ENCODE assay signal across 17 mouse cellular contexts in the genomic region with DNA sequence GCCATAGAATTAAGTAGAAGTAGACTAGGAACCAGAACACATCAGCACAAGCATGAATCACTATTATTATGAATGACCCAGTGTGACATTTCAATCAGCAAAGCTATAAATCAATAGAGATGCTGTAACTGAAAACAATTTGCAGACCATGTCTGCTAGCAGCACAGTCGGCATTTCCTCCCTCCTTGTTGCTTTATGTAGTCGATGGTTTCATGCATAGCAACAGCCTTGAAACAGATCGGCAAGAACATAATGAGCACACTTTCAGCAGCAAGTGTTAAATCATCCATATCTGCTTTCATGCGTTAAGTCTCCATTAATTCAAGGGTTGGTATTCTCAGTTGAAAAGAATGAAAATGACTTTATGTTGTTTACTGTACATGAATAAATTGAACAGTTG.
DNase-seq lines count a peak whose midpoint lies in the region; ATAC-seq and TF ChIP-seq lines count a peak whose summit lies in the region.
"Had no signal": no experiment of that assay in that cellular context is flagged by ENCODE, and none has a peak within 500 bp of the region (broad histone marks: within the 10 kb centered on the region; RNA-seq: fewer than 3 reads in every experiment).

No protein-coding gene starts in this region.

- peaks cover 10% of the 10 kb centered on the region; the same call in 1 of the 2 replicates for H3K4me1 ChIP-seq in forebrain, embryonic 15.5 days
- H3K4me1 ChIP-seq in forebrain, embryonic 12.5 days = no peaks in the 10 kb centered on the region
- no peaks in the 10 kb centered on the region for H3K4me1 ChIP-seq in midbrain, embryonic 14.5 days (ENCODE audit: control insufficient read depth, insufficient read depth, low read length)
- 0 out of 2 replicates have a peak, but pooled peaks cover 4% of the 10 kb centered on the region for H3K4me1 ChIP-seq in midbrain, embryonic 13.5 days (replicated peaks)
- no peaks in the 10 kb centered on the region for H3K4me1 ChIP-seq in heart, adult 2 months (ENCODE audit: control insufficient read depth, insufficient read depth, low read length)
- H3K4me1 ChIP-seq: lung, embryonic 15.5 days had no signal

- DNase-seq in midbrain, embryonic 14.5 days = peak; percentile 12
- peak; percentile 73 for DNase-seq in forelimb bud, embryonic 11.5 days (ENCODE audit: low read depth, low spot score)
- peak; percentile 4 for DNase-seq in retina, postnatal 1 day
- DNase-seq in heart, adult 2 months = no peak
- no peak for DNase-seq in thymus, postnatal 10 days (ENCODE audit: low spot score in 2 of 2)
- DNase-seq: B cell, adult 2 months; cerebellum, postnatal 10 days; gastrocnemius, postnatal 36 days; thymus, adult 18-20 months had no signal

- peak overlapping the region; percentile 77 for H3K27ac ChIP-seq in forebrain, embryonic 15.5 days (replicated peaks)
- H3K27ac ChIP-seq in forebrain, embryonic 12.5 days = no peak overlapping the region
- H3K27ac ChIP-seq in midbrain, embryonic 14.5 days (replicated peaks; ENCODE audit: low read depth, low read length) = no peak overlapping the region
- H3K27ac ChIP-seq in midbrain, embryonic 13.5 days = no peak overlapping the region
- no peak overlapping the region for H3K27ac ChIP-seq in heart, adult 2 months
- H3K27ac ChIP-seq: lung, embryonic 15.5 days had no signal

- no peak for TF ChIP-seq CTCF in heart, adult 2 months (IDR thresholded peaks at IDR 0.05)

- TF ChIP-seq EP300 in heart, adult 2 months (IDR thresholded peaks at IDR 0.05; ENCODE audit: insufficient read depth, low read depth, low read length) = no peak

- H3K36me3 ChIP-seq in forebrain, embryonic 15.5 days = no peaks in the 10 kb centered on the region
- no peaks in the 10 kb centered on the region for H3K36me3 ChIP-seq in forebrain, embryonic 12.5 days (replicated peaks)
- no peaks in the 10 kb centered on the region for H3K36me3 ChIP-seq in midbrain, embryonic 14.5 days (ENCODE audit: control insufficient read depth, insufficient read depth, low read length)
- H3K36me3 ChIP-seq in midbrain, embryonic 13.5 days = no peaks in the 10 kb centered on the region
- H3K36me3 ChIP-seq in heart, adult 2 months (ENCODE audit: control insufficient read depth, insufficient read depth, low read length) = no peaks in the 10 kb centered on the region
- H3K36me3 ChIP-seq: G1E; lung, embryonic 15.5 days had no signal

- no peaks in the 10 kb centered on the region for H3K9me3 ChIP-seq in forebrain, embryonic 15.5 days
- no peaks in the 10 kb centered on the region for H3K9me3 ChIP-seq in forebrain, embryonic 12.5 days
- H3K9me3 ChIP-seq in midbrain, embryonic 14.5 days (ENCODE audit: control insufficient read depth, low read length) = no peaks in the 10 kb centered on the region
- H3K9me3 ChIP-seq in midbrain, embryonic 13.5 days = no peaks in the 10 kb centered on the region
- H3K9me3 ChIP-seq: G1E; lung, embryonic 15.5 days had no signal

- H3K79me2 ChIP-seq in heart, adult 2 months (replicated peaks; ENCODE audit: control insufficient read depth, insufficient read depth, low read length) = no peaks in the 10 kb centered on the region

- intact Hi-C loops in heart, adult 2 months (cut with DNase I) = no loop called here

- 14% methylated on average over 4 of the region's 4 CpGs for WGBS in forebrain, embryonic 15.5 days
- 30% methylated on average over 4 of the region's 4 CpGs for WGBS in forebrain, embryonic 12.5 days
- WGBS in midbrain, embryonic 14.5 days = 33% methylated on average over 4 of the region's 4 CpGs
- WGBS in midbrain, embryonic 13.5 days = 39% methylated on average over 4 of the region's 4 CpGs
- 79% methylated on average over 4 of the region's 4 CpGs for WGBS in heart, adult 2 months

- no peak for TF ChIP-seq POLR2A in heart, adult 2 months (IDR thresholded peaks at IDR 0.05; ENCODE audit: insufficient read depth, low read depth, low read length)

- peak; percentile 89 for ATAC-seq in forebrain, embryonic 15.5 days (replicated peaks)
- ATAC-seq in forebrain, embryonic 12.5 days (ENCODE audit: low FRiP score) = no peak
- ATAC-seq in midbrain, embryonic 14.5 days (ENCODE audit: low FRiP score, low TSS enrichment) = no peak
- ATAC-seq in midbrain, embryonic 13.5 days = no peak
- ATAC-seq: activated CD4-positive, CD25-positive, alpha-beta regulatory T cell, adult 4 months; intestine, embryonic 16.5 days had no signal

- no peak overlapping the region for H3K4me2 ChIP-seq in forebrain, embryonic 15.5 days (replicated peaks)
- H3K4me2 ChIP-seq in forebrain, embryonic 12.5 days = no peak overlapping the region
- no peak overlapping the region for H3K4me2 ChIP-seq in midbrain, embryonic 14.5 days (ENCODE audit: low read length)
- H3K4me2 ChIP-seq in midbrain, embryonic 13.5 days (replicated peaks) = no peak overlapping the region
- H3K4me2 ChIP-seq: lung, embryonic 15.5 days had no signal

- no peak overlapping the region for H3K9ac ChIP-seq in forebrain, embryonic 15.5 days (replicated peaks)
- H3K9ac ChIP-seq in forebrain, embryonic 12.5 days = no peak overlapping the region
- H3K9ac ChIP-seq in midbrain, embryonic 14.5 days (replicated peaks; ENCODE audit: low read length) = no peak overlapping the region
- no peak overlapping the region for H3K9ac ChIP-seq in midbrain, embryonic 13.5 days (replicated peaks)
- no peak overlapping the region for H3K9ac ChIP-seq in heart, adult 2 months (ENCODE audit: low read depth, low read length)
- H3K9ac ChIP-seq: lung, embryonic 15.5 days had no signal

- H3K4me3 ChIP-seq in forebrain, embryonic 15.5 days = no peak overlapping the region
- no peak overlapping the region for H3K4me3 ChIP-seq in forebrain, embryonic 12.5 days (replicated peaks)
- H3K4me3 ChIP-seq in midbrain, embryonic 14.5 days (replicated peaks; ENCODE audit: low read depth, low read length) = no peak overlapping the region
- no peak overlapping the region for H3K4me3 ChIP-seq in midbrain, embryonic 13.5 days (replicated peaks)
- H3K4me3 ChIP-seq in heart, adult 2 months = no peak overlapping the region
- H3K4me3 ChIP-seq: erythroblast, embryonic 14.5 days; lung, embryonic 15.5 days had no signal

- no peaks in the 10 kb centered on the region for H3K27me3 ChIP-seq in forebrain, embryonic 15.5 days
- no peaks in the 10 kb centered on the region for H3K27me3 ChIP-seq in forebrain, embryonic 12.5 days
- H3K27me3 ChIP-seq in midbrain, embryonic 14.5 days (ENCODE audit: control insufficient read depth, insufficient read depth, low read length) = no peaks in the 10 kb centered on the region
- no peaks in the 10 kb centered on the region for H3K27me3 ChIP-seq in midbrain, embryonic 13.5 days
- H3K27me3 ChIP-seq in heart, adult 2 months (ENCODE audit: control insufficient read depth, insufficient read depth, low read length) = no peaks in the 10 kb centered on the region
- H3K27me3 ChIP-seq: lung, embryonic 15.5 days had no signal

Comparison
In these comparisons a context has a peak if more than half of its experiments do, and no peak if none do; other contexts are left out.
1. DNase-seq: peak in midbrain, embryonic 14.5 days (single experiment), forelimb bud, embryonic 11.5 days (single experiment) and retina, postnatal 1 day (single experiment); none in heart, adult 2 months (0 of 2) and thymus, postnatal 10 days (0 of 2).